Mouse (Mus musculus) gastrocnemius, postnatal 36 days (tissue): Measurements from ENCODE around the gene Ccdc130. TPM values are rescaled to one million over a fixed set of nuclear protein-coding genes. Genes with fewer than 3 reads are reported as not detected.

Source experiments
- microRNA-seq, 2 experiments: library from miRNA; unstranded; fragments of <30 nt; microRNA quantifications; one replicate each; pipeline ENCODE4 v1.2.0; 2021
- total RNA-seq, 2 experiments: library from RNA; stranded (reverse); gene quantifications; 2 replicates each; pipeline ENCODE4 v1.2.3; 2021

Gene Ccdc130
- total RNA-seq, 2 experiments from 2014 or later: 5.0 to 8.7 TPM

Small RNA genes lying within 50 kb of the gene (microRNA-seq; reads per million reads assigned to microRNA genes)
- gene Mir23a (52,141 to 77,419 reads per million in 2 experiments), gene Mir24-2 (0 reads per million in 2 experiments), gene Mir27a (1,007 to 2,905 reads per million in 2 experiments), gene Mir3074-2 (0 reads per million in 2 experiments)

Other genes starting within 250 kb of the Ccdc130 start
- gene Palm3, start 248.9 kb downstream of the Ccdc130 start, total RNA-seq: under 1 TPM; 0.10 to 0.12 TPM
- gene Il27ra, start 227.8 kb downstream of the Ccdc130 start, total RNA-seq: under 1 TPM; 0.15 to 0.52 TPM
- gene Rln3, start 225.4 kb downstream of the Ccdc130 start, total RNA-seq: not detected
- gene Gm10643, start 205.2 kb downstream of the Ccdc130 start, total RNA-seq: 1 to 10 TPM; 1.6 to 1.7 TPM
- gene Rfx1, start 203.5 kb downstream of the Ccdc130 start, total RNA-seq: 1 to 10 TPM; 4.7 TPM
- 1 to 10 TPM; 4.8 to 5.1 TPM for gene Dcaf15, start 165.6 kb downstream of the Ccdc130 start, total RNA-seq
- not detected for gene Podnl1, start 144.4 kb downstream of the Ccdc130 start, total RNA-seq
- 10 to 100 TPM; 15.7 to 16.1 TPM for gene Cc2d1a, start 122.4 kb downstream of the Ccdc130 start, total RNA-seq
- gene 4930432K21Rik, start 122.4 kb downstream of the Ccdc130 start, total RNA-seq: under 1 TPM in 1 of 2 experiments, not detected in 1; 0.28 TPM
- gene Nanos3, start 85.2 kb downstream of the Ccdc130 start, total RNA-seq: not detected
- gene Zswim4, start 33.3 kb downstream of the Ccdc130 start, total RNA-seq: 1 to 10 TPM; 7.1 to 8.4 TPM
- gene D8Ertd738e, start 20.7 kb downstream of the Ccdc130 start, total RNA-seq: 100 to 1,000 TPM; 166 to 182 TPM
- gene Mri1, start 13.1 kb downstream of the Ccdc130 start, total RNA-seq: 10 to 100 TPM; 11.0 to 17.3 TPM
- gene Cacna1a, start 118.1 kb upstream of the Ccdc130 start, total RNA-seq: 1 to 10 TPM; 3.3 to 3.8 TPM